Mouse (Mus musculus) brain, embryonic 18.5 days (tissue): Measurements from ENCODE around the gene Psors1c2.
A peak's percentile ranks its signal among the peaks of the same experiment; 100 is the strongest.

Source experiments
- DNase-seq: peaks from one replicate; pipeline ENCODE4 v3.0.0-alpha.2; 2012; ENCODE audit warnings: low read depth, low spot score

Psors1c2 gene

DNA sequence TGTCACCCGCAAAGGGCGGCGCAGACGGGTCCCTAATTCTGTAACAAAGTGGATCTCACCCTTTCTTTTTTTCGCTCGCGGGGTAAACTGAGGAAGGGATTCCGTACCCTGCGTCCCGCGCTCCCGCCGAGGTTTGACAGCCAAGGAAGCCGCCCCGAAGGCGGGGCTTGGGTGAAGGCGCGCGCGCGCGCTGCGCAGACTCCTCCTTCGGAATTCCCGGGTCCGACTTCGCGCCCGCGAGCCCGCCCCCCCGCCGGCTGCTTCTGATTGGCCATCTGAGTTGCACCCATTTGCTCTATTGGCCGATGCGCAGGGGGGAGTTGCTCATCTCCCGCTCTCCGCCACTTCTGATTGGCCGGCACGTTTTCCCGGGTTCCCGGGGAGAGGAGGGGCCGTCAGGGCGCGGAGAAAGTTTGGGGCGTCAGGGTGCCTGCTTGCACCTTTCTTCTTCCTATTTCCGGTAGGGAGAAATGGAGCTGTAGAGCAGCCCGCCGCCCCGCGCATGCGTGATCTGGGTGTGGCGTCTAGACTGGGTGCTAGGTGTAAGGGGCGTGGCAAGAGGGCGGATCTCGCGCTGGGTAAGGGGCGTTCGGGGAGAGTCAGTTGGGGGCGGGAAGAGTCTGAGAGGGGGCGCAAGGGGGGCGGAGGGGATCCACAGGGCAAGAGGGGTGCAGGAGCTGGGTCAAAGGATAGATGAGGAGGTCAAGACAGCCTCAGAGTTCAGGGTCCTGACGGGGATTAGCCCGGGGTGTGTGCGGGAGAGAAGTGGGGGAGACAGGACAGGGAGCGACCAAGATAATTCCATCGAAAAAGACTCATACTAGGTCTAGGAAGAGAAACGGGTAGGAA lies 16.1 kb upstream of the Psors1c2 start, which contains the start of the genes Tcf19 and Cchcr1:
Gene Tcf19, minus strand, starts transcription at position 173 of the 849 bp plus-strand sequence.
Gene Cchcr1, plus strand, starts transcription at position 449 of the 849 bp plus-strand sequence.
- DNase-seq: peak; percentile 93

DNA sequence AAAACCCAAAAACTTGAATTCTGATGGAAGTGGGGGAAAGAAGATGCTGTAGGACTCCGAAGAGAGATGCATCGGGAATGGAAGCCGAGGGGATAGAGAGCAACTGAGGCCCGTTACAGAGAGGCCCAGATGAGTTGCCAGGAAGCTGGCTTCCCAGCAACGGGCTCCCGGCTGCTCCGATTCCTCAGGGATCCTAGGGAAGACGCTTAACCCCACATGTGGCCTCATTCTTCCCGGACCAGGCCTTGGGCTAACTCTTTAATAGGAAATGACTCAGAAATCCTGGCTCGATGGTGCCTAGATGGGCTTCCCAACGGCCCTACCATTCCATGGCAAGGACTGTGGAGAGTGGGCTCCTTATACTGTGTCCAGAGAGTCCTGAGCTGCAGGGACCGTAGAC lies 15.5 kb upstream of the Psors1c2 start:
- DNase-seq: no peak

DNA sequence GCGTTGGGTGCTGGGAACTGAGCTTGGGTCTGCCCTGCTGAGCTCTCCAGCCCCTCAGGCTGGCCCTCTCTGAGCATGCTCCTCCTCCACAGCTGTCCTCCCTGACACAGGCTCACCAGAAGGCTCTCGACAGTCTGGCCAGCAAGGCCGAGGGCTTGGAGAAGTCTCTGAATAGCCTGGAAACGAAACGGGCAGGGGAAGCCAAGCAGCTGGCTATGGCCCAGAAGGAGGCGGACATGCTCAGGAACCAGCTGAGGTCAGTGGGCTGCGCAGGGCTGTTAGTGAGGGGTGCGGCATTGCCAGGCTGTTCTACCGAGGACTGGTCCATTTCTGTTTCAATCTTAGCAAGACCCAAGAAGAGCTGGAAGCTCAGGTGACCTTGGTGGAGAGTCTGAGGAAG lies 8.6 kb upstream of the Psors1c2 start:
- DNase-seq: no peak

DNA sequence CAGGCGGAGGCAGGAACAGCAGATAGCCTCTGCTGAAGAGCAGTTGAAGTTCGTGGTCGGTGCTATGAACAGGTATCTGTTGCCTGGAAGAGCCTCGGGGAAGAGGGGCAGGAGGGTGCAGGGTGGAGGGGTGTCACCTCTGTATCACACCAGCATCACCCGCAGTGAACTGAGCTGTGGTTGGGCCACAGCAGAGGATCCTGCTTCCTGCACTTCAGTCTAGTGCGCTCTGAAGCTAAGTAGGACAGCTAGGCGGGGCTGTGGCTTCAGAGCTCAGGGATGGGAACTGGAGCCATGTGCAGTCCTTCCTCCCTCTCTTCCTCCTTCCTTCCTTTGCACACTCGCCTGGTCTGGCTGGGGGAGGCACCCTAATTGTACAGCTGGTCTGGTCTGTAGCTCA lies 6.4 kb upstream of the Psors1c2 start:
- DNase-seq: no peak

DNA sequence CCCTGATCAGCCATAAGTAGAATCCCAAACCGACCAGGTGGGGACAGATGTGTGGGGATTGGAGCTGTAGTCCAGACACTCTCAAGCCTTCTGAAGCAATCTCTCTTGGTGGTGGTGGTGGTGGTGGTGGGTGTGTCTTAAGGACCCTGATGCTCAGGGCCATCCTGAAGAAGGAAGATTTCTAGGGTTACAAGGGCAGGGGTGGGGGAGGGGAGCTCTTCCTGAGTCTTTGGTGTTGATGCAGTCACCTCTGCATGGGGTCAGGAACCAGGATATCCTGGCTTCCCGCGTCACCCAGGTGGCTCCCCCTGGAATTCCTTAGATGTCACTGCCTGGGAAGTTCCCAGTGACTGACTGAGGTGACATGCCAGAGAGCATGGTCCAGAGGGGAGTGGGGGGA lies 641 bp upstream of the Psors1c2 start:
- no peak for DNase-seq

DNA sequence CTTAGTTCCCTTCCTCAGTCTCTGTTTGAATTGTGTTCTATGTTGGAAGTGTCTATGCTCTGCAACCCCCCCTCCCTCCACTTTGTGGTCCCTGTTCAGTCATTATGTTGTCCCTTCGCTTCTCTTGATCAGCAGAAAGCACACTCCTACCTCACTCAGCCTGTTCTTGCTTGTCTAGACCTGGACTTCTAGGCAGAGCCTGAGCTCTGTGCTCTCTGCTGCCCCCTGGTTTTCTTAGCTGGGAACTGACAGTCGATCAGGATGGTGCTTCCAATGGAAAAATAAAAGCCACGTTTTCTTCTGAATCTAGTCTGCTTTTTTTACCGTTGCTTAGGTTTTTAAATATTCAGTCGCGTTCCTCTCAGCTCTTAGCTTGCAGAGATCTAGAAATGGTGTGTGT lies 1.3 kb downstream of the Psors1c2 start:
- peak; percentile 40 for DNase-seq

DNA sequence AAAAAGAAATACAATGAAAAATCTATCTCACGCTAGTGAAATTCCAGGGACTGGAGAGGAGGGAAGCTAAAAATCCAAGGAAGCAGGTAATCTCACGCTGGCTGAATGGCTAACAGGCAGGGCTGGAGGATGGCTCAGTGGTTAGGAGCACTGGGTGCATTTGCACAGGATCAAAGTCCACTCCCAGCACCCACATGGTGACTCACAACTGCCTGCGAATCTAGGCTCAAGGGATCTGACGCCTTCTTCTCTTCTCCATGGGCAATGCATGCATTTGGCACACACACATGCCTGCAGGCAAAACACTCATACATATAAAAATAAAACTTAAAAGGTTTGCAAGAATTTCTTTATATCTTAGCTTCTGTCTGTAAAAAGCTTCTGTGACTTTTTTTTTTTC lies 4.4 kb downstream of the Psors1c2 start:
- DNase-seq: no peak

DNA sequence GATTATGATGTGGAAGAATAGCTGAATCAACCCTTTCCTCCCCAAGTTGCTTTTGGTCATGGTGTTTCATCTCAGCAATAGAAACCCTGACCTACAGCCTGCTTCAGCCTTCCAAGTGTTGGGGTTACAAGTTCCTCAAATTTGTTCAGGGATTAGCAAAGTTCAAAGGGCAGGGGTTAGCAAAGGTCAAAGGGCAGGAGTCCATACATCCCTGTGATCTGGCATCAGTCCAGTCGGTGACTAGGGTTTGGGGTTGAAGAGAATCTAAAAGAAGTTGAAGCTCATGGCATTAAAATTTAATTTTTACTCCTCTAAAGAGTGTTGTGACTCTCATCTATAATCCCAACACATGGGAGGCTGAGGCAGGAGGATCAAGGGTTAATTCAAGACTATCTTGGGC lies 5.5 kb downstream of the Psors1c2 start:
- no peak for DNase-seq

DNA sequence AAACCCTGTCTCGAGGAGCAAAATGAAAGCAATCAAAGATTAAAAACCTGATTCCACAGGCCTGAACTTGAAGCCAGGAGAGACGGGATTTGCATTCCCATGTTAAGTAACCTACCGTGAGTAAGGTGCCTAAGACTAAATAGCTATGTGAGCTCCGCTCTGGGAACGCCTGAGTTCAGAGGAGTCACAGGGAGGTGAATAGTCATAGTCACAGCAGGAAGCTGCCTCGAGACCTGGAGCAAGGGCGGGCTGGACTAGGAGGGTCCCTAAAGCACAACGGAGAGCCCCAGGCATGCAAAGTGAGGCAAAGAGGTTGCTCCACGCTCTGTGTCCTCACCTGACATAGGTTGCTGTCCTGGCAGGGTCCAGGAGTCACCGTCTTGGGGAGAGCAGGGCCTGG lies 6.5 kb downstream of the Psors1c2 start:
- no peak for DNase-seq

DNA sequence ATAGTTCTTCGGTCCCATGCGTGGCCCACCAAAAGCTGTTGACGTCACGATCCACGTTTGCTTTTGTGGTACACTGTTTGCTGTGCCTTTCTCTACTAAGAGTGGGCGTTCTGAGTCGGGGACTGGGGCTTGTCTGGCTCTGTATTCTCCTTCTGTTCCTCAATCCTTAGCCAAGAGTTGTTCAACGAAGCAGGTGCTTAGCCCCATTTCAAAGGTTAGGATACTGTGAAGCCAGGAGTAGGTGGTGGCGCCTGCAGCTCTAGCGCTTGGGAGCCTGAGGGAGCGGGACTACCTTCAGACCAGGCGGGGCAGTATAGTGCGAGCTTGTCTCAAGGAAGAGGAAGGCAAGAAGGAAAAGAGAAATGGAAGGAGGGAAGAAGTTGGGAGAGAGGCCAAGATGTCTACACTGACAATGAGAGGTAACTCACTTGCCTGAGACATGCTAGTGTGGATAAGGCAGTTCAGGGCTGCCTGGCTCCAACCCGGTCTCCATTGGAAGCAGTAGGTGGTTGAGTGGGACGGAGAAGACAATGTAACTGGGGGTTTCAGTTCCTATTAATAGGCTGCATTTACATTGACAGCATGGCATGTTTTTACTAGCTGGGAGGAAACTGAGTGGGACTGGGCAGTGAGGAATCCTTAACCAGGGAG lies 9.9 kb downstream of the Psors1c2 start:
- DNase-seq: no peak

DNA sequence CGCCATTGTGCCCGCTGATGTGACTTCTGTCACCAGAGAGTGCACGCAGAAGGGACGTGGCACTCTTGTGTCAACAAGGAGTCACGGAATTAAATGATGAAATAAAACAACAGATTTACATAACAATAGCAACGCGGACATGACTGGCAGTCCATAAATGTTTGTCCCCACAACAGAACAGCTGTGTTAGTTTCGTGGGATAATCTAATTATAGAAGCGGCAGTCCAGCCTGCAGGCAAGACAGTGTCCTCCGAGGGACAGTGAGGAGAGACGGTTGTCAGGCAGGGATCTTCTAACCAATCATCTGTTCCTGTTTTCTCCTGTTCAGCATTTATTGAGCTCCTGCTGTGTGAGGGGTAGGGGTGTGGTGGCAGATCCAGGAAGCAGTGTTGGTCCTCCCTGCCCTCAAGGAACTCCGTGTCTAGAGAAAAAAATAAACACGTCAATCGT lies 10.4 kb downstream of the Psors1c2 start:
- no peak for DNase-seq

DNA sequence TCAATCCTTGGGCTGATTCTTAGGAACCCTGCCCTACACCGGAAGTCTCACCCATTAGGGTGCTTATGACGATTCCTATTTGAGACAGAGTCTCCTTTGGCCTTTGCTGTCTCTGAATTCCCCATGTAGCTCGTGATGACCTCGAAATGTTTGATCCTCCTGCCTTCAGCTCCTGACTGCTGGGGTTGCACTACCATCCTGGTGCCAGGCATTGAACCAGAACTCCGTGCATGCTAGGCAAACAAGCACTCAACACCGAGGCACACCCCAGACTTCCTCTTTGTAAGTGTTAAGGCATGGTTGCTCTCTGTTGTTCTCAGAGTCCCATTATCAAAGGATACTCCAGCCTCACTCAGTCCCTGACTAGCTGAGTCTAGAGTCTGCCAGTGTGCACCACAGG lies 11.0 kb downstream of the Psors1c2 start:
- no peak for DNase-seq

DNA sequence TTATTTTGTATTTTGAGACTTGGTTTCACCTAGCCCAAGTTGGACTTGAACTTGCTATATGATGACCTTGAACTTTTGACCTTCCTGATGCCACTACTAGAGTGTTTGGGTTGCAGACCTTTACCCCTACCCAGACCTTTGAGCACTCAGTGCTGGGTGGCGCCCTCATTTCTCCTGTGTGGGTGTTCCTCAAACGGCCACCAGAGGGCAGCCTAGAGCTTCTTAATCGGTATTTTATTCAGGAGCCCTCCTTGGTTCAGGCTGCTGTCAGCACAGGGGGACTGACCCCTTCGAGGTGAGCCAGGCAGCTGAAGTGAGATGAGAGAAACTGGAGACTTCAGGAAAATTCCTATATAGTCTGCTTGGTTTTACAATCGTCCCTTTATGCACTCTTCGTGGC lies 11.7 kb downstream of the Psors1c2 start:
- no peak for DNase-seq

DNA sequence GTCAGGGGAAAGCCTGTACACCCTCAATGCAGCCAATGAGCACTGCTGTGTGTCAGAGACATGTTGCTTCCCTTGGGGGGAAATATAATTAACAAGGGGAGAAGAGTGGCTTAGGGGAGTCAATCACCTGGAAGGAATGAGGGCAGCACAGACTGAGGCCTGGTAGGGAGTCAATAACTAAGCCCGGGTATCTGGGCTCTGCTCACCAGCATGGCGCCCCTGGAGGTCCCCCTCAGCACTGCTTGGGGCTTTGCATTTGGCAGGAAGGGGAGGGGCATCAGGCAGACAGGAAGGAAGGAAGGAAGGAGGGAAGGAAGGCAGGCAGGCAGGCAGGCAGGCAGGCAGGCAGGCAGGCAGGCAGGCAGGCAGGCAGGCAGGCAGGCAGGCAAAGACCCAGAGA lies 14.5 kb downstream of the Psors1c2 start:
- no peak for DNase-seq

DNA sequence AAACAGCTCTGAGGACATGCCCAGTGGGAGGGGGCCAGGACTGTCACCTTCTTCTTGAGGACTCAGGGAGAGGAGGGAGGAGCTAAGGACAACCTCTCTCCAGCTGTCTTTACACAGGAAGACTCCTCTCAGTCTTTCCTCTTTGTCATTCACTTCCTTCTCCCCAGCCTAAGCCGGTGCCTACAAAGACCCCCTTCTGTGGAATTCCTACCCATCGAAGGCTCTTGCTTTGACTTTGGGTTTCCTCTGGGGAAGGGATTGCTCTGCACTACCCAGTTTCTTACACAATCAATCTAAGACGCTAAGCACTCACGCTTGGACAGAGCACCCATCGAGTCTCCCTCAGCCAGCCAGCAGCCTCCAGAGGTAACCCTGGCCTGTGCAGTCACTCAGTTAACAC lies 15.6 kb downstream of the Psors1c2 start:
- DNase-seq: no peak

DNA sequence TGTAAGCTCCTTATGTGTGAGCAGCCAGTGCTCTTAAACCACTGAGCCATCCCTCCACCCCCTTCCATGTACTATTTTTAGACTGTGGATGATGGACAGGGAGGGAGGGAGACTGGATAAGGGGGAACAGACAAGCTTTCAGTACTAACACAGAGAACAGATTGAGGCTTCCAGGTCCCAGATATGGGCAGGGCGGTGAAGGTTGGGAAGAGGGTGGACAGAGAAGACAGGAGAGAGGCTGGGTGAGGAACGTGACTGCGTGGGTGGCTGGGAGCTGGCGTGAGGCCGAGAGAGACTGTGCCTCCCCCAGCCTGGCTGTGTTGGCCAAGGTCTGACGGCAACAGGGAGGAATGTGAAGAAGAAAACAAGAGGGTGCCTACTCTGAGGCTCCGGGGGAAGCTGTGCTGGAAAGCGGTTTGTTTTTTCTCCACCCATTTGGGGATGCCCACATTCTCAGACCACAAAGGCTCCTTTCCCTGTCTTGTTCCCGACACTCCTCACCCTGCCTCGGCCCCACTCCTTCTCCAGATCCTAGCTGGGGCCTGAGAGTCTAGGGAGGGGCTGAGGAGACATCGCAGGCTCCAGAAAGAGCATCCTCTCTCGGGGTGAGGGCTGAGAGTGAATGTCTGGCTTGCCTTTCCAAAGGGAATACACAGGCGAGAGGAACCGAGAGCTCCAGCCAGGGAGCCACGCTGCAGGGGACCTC lies 16.6 kb downstream of the Psors1c2 start:
- no peak for DNase-seq

DNA sequence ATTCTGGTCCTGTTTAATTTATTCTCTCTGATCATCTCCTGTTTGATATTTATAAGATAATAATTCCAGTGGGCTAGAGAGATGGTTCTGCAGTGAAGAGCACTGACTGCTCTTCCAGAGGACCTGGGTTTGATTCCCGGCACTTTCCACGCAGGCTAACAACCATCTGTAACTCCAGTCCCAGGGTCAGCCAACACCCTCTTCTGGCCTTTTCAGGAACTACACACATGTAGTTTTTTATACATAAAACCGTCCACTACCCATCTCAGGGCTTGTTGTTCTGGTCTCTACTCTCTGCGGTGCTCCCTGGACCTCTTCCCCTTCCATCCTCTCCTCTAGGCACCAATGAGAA lies 17.1 kb downstream of the Psors1c2 start:
- DNase-seq: no peak

DNA sequence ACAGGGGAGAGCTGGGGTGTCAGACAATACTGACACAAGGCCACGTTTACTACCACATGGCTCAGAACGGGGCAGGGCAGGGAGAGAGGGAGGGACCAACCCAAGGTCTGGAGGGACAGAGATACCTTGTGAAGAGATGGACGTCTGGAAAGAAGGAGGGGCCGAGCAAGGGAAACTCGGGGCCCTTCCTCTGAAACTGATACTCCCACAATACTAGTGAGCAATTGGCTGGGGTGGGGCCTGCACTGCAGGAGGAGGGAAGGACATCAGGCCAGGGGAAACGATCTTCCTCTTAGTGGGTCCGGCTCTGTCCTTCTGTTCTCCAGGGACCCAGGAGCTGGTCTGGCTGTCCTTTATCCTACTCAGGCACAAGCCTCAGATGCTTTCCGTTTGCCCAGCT lies 17.9 kb downstream of the Psors1c2 start:
- DNase-seq: no peak

DNA sequence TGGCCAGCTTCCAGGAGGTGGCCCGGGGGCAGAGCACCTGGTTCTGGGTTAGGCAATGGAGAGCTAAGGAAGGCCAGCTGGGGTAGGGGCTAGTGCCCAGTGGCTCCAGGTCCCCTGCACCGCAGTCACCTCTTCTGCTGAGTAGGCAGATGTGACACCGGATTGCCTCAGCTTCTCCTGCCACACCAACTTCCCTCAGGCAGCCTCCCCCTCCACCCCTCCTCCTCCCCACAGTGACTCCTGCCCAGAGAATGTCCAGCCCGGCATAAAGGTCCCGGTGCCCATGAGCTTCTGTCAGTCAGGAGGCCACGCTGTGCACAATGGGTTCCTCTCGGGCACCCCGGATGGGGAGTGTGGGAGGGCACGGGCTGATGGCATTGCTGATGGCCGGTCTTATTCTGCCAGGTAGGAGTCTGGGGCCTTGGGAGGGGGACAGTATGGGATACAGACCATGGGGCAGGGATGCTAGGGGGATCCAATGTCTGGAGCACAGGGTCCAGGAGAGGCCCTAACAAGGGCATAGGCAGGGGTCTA lies 18.9 kb downstream of the Psors1c2 start, which contains the start of gene Cdsn:
Gene Cdsn, plus strand, starts transcription at position 248 of the 534 bp plus-strand sequence.
- no peak for DNase-seq

DNA sequence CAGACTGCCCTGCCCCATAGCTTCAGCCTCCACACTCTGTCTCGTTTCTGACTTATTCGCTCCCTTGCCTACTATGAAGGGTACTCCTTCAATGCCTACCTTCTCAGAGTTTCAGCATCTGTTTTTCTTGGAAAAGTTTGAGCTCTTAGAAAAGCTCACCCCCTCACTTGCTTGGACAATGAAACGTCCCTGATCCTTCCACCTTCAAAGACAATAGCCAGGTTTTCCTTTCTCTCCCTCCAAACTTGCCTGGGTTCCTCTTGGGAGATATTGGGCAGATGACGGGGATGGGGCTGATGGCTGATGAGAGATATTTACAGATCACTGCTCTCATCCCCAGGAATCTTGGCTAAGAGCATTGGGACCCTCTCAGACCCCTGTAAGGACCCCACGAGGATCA lies 21.3 kb downstream of the Psors1c2 start:
- DNase-seq: no peak

DNA sequence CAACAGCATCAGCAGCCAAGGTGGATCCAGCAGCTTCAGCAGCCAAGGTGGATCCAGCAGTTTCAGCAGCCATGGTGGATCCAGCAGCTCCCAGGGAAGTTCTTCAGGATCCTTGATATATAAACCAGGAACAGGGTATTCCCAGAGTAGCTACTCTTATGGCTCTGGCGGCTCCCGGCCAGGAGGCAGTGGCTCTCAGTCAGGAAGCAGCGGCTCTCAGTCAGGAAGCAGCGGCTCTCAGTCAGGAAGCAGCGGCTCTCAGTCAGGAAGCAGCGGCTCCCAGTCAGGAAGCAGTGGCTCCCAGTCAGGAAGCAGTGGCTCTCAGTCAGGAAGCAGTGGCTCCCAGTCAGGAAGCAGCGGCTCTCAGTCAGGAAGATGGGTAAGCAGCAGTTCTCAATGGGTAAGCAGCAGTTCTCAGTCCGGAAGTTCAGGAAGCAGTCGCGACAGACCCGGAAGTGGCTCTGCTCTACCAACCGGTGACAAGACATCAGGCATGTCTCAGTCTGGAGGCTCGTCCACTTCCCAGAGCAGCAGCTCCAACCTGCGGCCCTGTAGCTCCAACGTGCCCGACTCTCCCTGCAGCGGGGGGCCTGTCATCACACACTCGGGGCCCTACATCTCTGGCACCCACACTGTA lies 21.9 kb downstream of the Psors1c2 start:
- no peak for DNase-seq
